Mouse (Mus musculus) embryonic fibroblast, embryonic 13.5 days (primary cell): ENCODE results near the gene Cplx3.

ENCODE experiments used
- CTCF ChIP-seq: IDR thresholded peaks from 2 replicates; pipeline ENCODE4 v1.5.1; 2011; ENCODE audit warnings: mild to moderate bottlenecking, control low read depth, low read length, moderate library complexity, borderline replicate concordance; ENCODE audit not compliant: insufficient read depth
- POLR2A ChIP-seq: IDR thresholded peaks from 2 replicates; pipeline ENCODE4 v1.6.1; 2011; ENCODE audit warnings: low read depth, mild to moderate bottlenecking, control low read depth, low read length, moderate library complexity

DNA sequence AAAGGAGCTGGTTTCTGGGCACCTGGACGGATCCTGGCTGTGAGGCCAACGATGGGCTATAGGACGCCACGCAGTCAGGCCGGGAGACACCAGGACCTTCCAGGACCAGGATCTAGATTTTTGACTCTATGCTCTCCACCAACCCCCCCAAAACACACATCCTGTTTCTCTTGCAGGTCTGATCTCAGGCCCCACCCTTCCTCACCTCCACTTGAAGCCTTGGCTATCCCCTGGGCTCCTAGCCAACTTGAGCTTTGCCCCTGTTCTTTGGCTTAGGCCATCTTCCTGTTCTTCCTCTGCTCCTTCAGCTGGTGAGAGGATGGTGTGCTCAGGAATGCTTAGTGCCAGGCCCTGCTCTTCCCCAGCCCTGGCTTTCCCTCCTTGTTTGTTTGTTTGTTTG is 14.6 kb upstream of the Cplx3 start, which contains the start of gene Lman1l:
- TF ChIP-seq POLR2A, result no peak
- no peak for TF ChIP-seq CTCF
